Mouse (Mus musculus): Measurements from ENCODE around the gene Acsl4. TPM values are rescaled to one million over a fixed set of nuclear protein-coding genes. Genes with fewer than 3 reads are reported as not detected.

The Acsl4 gene
- polyA plus RNA-seq, 1 experiment from 2014 or later: 46.0 TPM

GRCm38 (mm10) chrX:142335502-142335901, 54.8 kb downstream of the Acsl4 start:
- H3K27me3 ChIP-seq (replicated peaks; ENCODE audit: insufficient read depth, low read length): no peaks in the 10 kb centered on the region
- no peak overlapping the region for H3K27ac ChIP-seq (ENCODE audit: low read length)
- no peak overlapping the region for H3K9ac ChIP-seq (replicated peaks; ENCODE audit: low read depth)
- DNase-seq (ENCODE audit: low spot score) (no peak), ATAC-seq (no peak)
- no peak overlapping the region for H3K4me2 ChIP-seq (replicated peaks; ENCODE audit: low read depth, low read length)
- H3K4me3 ChIP-seq (ENCODE audit: low read depth, low read length): no peak overlapping the region
- H3K36me3 ChIP-seq (ENCODE audit: insufficient read depth, low read length): no peaks in the 10 kb centered on the region
- H3K9me3 ChIP-seq (ENCODE audit: low read length): no peaks in the 10 kb centered on the region
- no peak for TF ChIP-seq EP300 (IDR thresholded peaks at IDR 0.05)
- TF ChIP-seq CTCF (IDR thresholded peaks at IDR 0.05): no peak
- no peaks in the 10 kb centered on the region for H3K4me1 ChIP-seq (ENCODE audit: insufficient read depth, low read depth, low read length)
- 82% methylated on average over 5 of the region's 5 CpGs for WGBS

GRCm38 (mm10) chrX:142325760-142326159, 64.6 kb downstream of the Acsl4 start:
- no peaks in the 10 kb centered on the region for H3K27me3 ChIP-seq (replicated peaks; ENCODE audit: insufficient read depth, low read length)
- DNase-seq (ENCODE audit: low spot score) (no peak), ATAC-seq (no peak)
- WGBS: 69% methylated on average over 2 of the region's 2 CpGs
- TF ChIP-seq CTCF (IDR thresholded peaks at IDR 0.05): peak; percentile 33
- TF ChIP-seq EP300 (IDR thresholded peaks at IDR 0.05): no peak
- H3K27ac ChIP-seq (ENCODE audit: low read length): no peak overlapping the region
- no peaks in the 10 kb centered on the region for H3K4me1 ChIP-seq (ENCODE audit: insufficient read depth, low read depth, low read length)
- H3K9ac ChIP-seq (replicated peaks; ENCODE audit: low read depth): no peak overlapping the region
- no peaks in the 10 kb centered on the region for H3K36me3 ChIP-seq (ENCODE audit: insufficient read depth, low read length)
- H3K4me2 ChIP-seq (replicated peaks; ENCODE audit: low read depth, low read length): no peak overlapping the region
- H3K4me3 ChIP-seq (ENCODE audit: low read depth, low read length): no peak overlapping the region
- H3K9me3 ChIP-seq (ENCODE audit: low read length): no peaks in the 10 kb centered on the region

GRCm38 (mm10) chrX:142316106-142316505, 74.2 kb downstream of the Acsl4 start:
- no peak overlapping the region for H3K4me3 ChIP-seq (ENCODE audit: low read depth, low read length)
- H3K27ac ChIP-seq (ENCODE audit: low read length): no peak overlapping the region
- no peaks in the 10 kb centered on the region for H3K27me3 ChIP-seq (replicated peaks; ENCODE audit: insufficient read depth, low read length)
- no peaks in the 10 kb centered on the region for H3K36me3 ChIP-seq (ENCODE audit: insufficient read depth, low read length)
- no peaks in the 10 kb centered on the region for H3K9me3 ChIP-seq (ENCODE audit: low read length)
- no peaks in the 10 kb centered on the region for H3K4me1 ChIP-seq (ENCODE audit: insufficient read depth, low read depth, low read length)
- DNase-seq (ENCODE audit: low spot score) (no peak), ATAC-seq (no peak)
- 80% methylated on average over 9 of the region's 9 CpGs for WGBS
- TF ChIP-seq CTCF (IDR thresholded peaks at IDR 0.05) (no peak), EP300 (IDR thresholded peaks at IDR 0.05) (no peak)
- H3K4me2 ChIP-seq (replicated peaks; ENCODE audit: low read depth, low read length): no peak overlapping the region
- H3K9ac ChIP-seq (replicated peaks; ENCODE audit: low read depth): no peak overlapping the region

GRCm38 (mm10) chrX:142315270-142315669, 75.1 kb downstream of the Acsl4 start:
- ATAC-seq (no peak), DNase-seq (ENCODE audit: low spot score) (no peak)
- no peaks in the 10 kb centered on the region for H3K9me3 ChIP-seq (ENCODE audit: low read length)
- H3K9ac ChIP-seq (replicated peaks; ENCODE audit: low read depth): no peak overlapping the region
- no peak for TF ChIP-seq EP300 (IDR thresholded peaks at IDR 0.05)
- TF ChIP-seq CTCF (IDR thresholded peaks at IDR 0.05): no peak
- no peak overlapping the region for H3K4me3 ChIP-seq (ENCODE audit: low read depth, low read length)
- H3K4me1 ChIP-seq (ENCODE audit: insufficient read depth, low read depth, low read length): no peaks in the 10 kb centered on the region
- WGBS: 78% methylated on average over 8 of the region's 8 CpGs
- H3K36me3 ChIP-seq (ENCODE audit: insufficient read depth, low read length): no peaks in the 10 kb centered on the region
- no peak overlapping the region for H3K4me2 ChIP-seq (replicated peaks; ENCODE audit: low read depth, low read length)
- H3K27me3 ChIP-seq (replicated peaks; ENCODE audit: insufficient read depth, low read length): no peaks in the 10 kb centered on the region
- no peak overlapping the region for H3K27ac ChIP-seq (ENCODE audit: low read length)

GRCm38 (mm10) chrX:142314307-142315024, 75.9 kb downstream of the Acsl4 start:
- no peaks in the 10 kb centered on the region for H3K4me1 ChIP-seq (ENCODE audit: insufficient read depth, low read depth, low read length)
- no peaks in the 10 kb centered on the region for H3K9me3 ChIP-seq (ENCODE audit: low read length)
- no peak overlapping the region for H3K4me3 ChIP-seq (ENCODE audit: low read depth, low read length)
- whole genome bisulfite sequencing: 52% methylated on average over 11 of the region's 11 CpGs
- no peak overlapping the region for H3K4me2 ChIP-seq (replicated peaks; ENCODE audit: low read depth, low read length)
- TF ChIP-seq CTCF (IDR thresholded peaks at IDR 0.05) (peak; percentile 76), EP300 (IDR thresholded peaks at IDR 0.05) (no peak)
- DNase-seq (ENCODE audit: low spot score): peak; percentile 76
- no peak overlapping the region for H3K9ac ChIP-seq (replicated peaks; ENCODE audit: low read depth)
- H3K27ac ChIP-seq (ENCODE audit: low read length): no peak overlapping the region
- no peaks in the 10 kb centered on the region for H3K36me3 ChIP-seq (ENCODE audit: insufficient read depth, low read length)
- ATAC-seq: no peak; the same call in 1 of the 2 replicates
- no peaks in the 10 kb centered on the region for H3K27me3 ChIP-seq (replicated peaks; ENCODE audit: insufficient read depth, low read length)

GRCm38 (mm10) chrX:142310431-142310830, 79.9 kb downstream of the Acsl4 start:
- WGBS: 33% methylated on average over 5 of the region's 5 CpGs
- no peaks in the 10 kb centered on the region for H3K27me3 ChIP-seq (replicated peaks; ENCODE audit: insufficient read depth, low read length)
- H3K27ac ChIP-seq (ENCODE audit: low read length): no peak overlapping the region
- no peak overlapping the region for H3K4me2 ChIP-seq (replicated peaks; ENCODE audit: low read depth, low read length)
- H3K4me3 ChIP-seq (ENCODE audit: low read depth, low read length): no peak overlapping the region
- TF ChIP-seq CTCF (IDR thresholded peaks at IDR 0.05): no peak
- no peak for TF ChIP-seq EP300 (IDR thresholded peaks at IDR 0.05)
- DNase-seq (ENCODE audit: low spot score) (no peak), ATAC-seq (no peak)
- no peaks in the 10 kb centered on the region for H3K9me3 ChIP-seq (ENCODE audit: low read length)
- H3K4me1 ChIP-seq (ENCODE audit: insufficient read depth, low read depth, low read length): no peaks in the 10 kb centered on the region
- no peaks in the 10 kb centered on the region for H3K36me3 ChIP-seq (ENCODE audit: insufficient read depth, low read length)
- H3K9ac ChIP-seq (replicated peaks; ENCODE audit: low read depth): no peak overlapping the region
